Mouse (Mus musculus) midbrain, postnatal 0 days (tissue): ENCODE measurements at regions not wholly inside any gene's neighbourhood (a gene's known extent, or its start where the extent isn't known, plus 50 kb on each side); places are given as distances from the start of the nearest gene placed in this dataset.
A peak's percentile ranks its signal among the peaks of the same experiment; 100 is the strongest.

Experiments
- ATAC-seq: fragments of 200-750 bp; cut with Nextera tagmentation; 2 replicates; pipeline ENCODE4 v1.8.0; 2017; ENCODE audit warnings: moderate number of reproducible peaks, mild to moderate bottlenecking, moderate TSS enrichment, moderate library complexity; ENCODE audit not compliant: low FRiP score
- DNase-seq: peaks from one replicate; pipeline ENCODE4 v3.0.0-alpha.2; 2015; ENCODE audit warnings: low spot score
- H3K27ac ChIP-seq: fragments of 300-500 bp; sonication (generic); 2 replicates; pipeline ENCODE4 v1.5.1; 2014; ENCODE audit warnings: low read depth, mild to moderate bottlenecking, low read length, mixed read lengths
- H3K27me3 ChIP-seq: fragments of 300-500 bp; sonication (generic); 2 replicates; pipeline ENCODE4 v1.6.1; 2014; ENCODE audit warnings: low read length, control low read depth, mixed read lengths; ENCODE audit not compliant: insufficient read depth
- H3K36me3 ChIP-seq: fragments of 300-500 bp; sonication (generic); 2 replicates; pipeline ENCODE4 v1.6.1; 2014; ENCODE audit warnings: low read length, control low read depth, mixed read lengths; ENCODE audit not compliant: insufficient read depth
- H3K4me1 ChIP-seq: fragments of 300-500 bp; sonication (generic); 2 replicates; pipeline ENCODE4 v1.6.1; 2014; ENCODE audit warnings: mild to moderate bottlenecking, control low read depth, antibody characterized with exemption, low read length, mixed read lengths; ENCODE audit not compliant: insufficient read depth
- H3K4me2 ChIP-seq: fragments of 300-500 bp; sonication (generic); 2 replicates; pipeline ENCODE4 v1.6.1; 2014; ENCODE audit warnings: low read depth, mild to moderate bottlenecking, low read length, mixed read lengths; ENCODE audit not compliant: poor library complexity, severe bottlenecking
- H3K4me3 ChIP-seq: fragments of 300-500 bp; sonication (generic); 2 replicates; pipeline ENCODE4 v1.5.1; 2014; ENCODE audit warnings: low read depth, mild to moderate bottlenecking, low read length, moderate library complexity
- H3K9ac ChIP-seq: fragments of 300-500 bp; sonication (generic); replicated peaks from 2 replicates; pipeline ENCODE4 v1.6.1; 2014; ENCODE audit warnings: mild to moderate bottlenecking, low read length, moderate library complexity, mixed read lengths; ENCODE audit not compliant: poor library complexity, severe bottlenecking
- H3K9me3 ChIP-seq: fragments of 300-500 bp; sonication (generic); 2 replicates; pipeline ENCODE4 v1.6.1; 2016; ENCODE audit warnings: low read length, control low read depth
- CTCF ChIP-seq: IDR thresholded peaks from 2 replicates; pipeline ENCODE4 v1.5.1; 2016; ENCODE audit warnings: antibody characterized with exemption, mild to moderate bottlenecking
- WGBS: fragments of 180-500 bp; shearing (Covaris S2); extraction: QIAGEN DNeasy Blood & Tissue Kit; methylation state at CpG from one replicate; pipeline ENCODE4 v1.1.7; 2014; 5-methylcytosine and 5-hydroxymethylcytosine counted together

DNA sequence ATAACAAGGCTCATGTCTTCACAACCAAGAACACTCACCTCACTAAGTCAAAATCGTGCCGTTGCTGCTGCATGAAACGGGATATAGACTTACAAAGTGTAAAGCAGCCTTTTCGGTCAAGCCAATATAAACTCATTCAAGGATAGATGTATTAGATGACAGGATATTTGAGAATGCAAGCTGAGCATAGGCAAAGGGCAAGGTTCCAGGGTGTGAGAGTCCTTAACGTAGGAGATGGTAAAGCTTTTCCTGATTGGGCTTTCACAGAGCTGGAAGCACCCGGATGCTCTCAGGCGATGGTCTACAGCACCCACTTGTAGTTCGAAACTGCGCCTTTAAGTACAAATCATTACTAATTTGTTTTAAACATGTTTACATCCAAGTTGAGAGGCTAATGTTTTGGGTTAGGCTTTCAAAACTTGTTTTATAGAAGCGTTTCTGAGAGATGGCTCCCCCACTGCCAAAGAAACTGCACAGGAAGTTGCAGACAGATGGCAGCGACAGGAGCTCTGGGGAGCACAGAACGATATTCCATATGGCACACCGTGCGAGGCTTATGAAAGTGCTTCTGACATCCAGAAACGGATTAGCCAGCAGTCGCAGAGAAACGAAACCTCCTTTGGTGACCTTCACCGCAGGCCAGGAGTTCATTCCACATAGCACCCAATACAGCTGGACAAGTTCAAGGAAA is 54.1 kb upstream of the Rell1 start:
- H3K4me3 ChIP-seq, result no peak overlapping the region
- no peak for TF ChIP-seq CTCF
- no peak overlapping the region for H3K27ac ChIP-seq
- no peak for ATAC-seq
- no peaks in the 10 kb centered on the region for H3K4me1 ChIP-seq
- H3K27me3 ChIP-seq, result no peaks in the 10 kb centered on the region
- H3K4me2 ChIP-seq, result no peak overlapping the region
- DNase-seq, result peak; percentile 76
- no peak overlapping the region for H3K9ac ChIP-seq
- 78% methylated on average over 18 of the region's 18 CpGs for WGBS
- no peaks in the 10 kb centered on the region for H3K36me3 ChIP-seq
- H3K9me3 ChIP-seq, result no peaks in the 10 kb centered on the region

DNA sequence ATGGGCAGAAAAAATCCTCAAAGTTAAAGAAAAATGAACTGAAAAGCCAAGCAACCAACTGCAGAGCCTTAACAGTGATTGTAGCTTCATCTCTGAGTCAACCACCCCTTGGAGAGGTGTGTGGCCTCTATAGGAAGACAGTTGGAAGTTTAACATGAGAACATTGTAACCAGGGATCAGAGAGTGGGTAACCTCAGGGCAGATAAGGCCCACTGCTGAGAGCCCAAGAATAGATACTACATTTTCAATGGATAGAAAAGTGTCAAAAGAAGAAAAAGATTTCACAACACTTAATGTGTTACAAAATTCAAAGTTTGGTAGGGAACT is 54.6 kb upstream of the Rell1 start:
- Histone ChIP-seq H3K27ac (no peak overlapping the region), H3K9ac (no peak overlapping the region)
- no peak for ATAC-seq

DNA sequence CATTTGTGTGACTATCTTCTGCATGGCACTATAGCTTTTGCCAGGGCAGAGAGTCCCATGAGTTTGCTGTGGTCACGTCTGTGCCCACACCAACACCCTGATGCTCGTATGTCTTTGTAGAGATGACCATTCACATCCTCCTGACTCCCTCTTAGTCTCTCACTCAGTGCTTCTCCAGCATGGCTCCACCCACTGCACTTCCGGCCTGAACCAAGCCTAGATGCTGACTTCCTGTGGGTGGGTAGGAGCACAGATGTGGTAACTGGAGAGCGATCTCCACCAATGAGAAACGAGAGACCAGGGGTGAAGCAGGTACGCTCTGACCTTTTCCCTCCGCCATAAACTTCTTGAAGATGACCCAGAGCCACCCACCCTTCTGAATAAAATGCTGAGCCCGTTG is 55.7 kb upstream of the Rell1 start:
- H3K4me2 ChIP-seq, result no peak overlapping the region
- 92% methylated on average over 8 of the region's 8 CpGs for WGBS

More for the DNA sequence above, 54.6 kb upstream of the Rell1 start:
- no peak overlapping the region for H3K4me2 ChIP-seq
- no peaks in the 10 kb centered on the region for H3K27me3 ChIP-seq
- no peak for DNase-seq
- H3K4me1 ChIP-seq, result no peaks in the 10 kb centered on the region
- H3K4me3 ChIP-seq, result no peak overlapping the region
- no peaks in the 10 kb centered on the region for H3K36me3 ChIP-seq
- TF ChIP-seq CTCF, result no peak
- no peaks in the 10 kb centered on the region for H3K9me3 ChIP-seq

DNA sequence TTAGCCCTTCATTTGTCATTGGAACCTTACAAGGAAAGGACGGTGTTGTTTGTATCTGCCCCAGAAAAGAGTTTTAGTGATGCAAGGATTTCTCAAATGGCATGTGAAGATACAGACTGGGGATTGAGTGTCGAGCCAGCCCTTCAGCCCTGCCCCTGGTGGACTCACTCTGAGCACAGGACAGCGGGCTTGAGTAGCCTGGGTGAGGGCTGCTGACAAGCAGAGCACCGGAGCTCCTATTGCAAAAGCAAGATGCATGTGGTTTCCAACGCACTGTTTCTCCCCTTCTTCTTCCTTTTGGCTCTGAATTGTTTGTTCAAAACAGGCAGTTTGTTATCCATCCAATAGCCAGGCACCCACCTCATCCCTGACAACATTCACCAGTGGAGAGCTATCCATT is 59.0 kb upstream of the Rell1 start:
- ATAC-seq, result no peak

More for the DNA sequence above, 55.7 kb upstream of the Rell1 start:
- DNase-seq (no peak), ATAC-seq (no peak)
- no peak for TF ChIP-seq CTCF
- H3K27me3 ChIP-seq, result no peaks in the 10 kb centered on the region
- H3K4me1 ChIP-seq, result no peaks in the 10 kb centered on the region
- H3K4me3 ChIP-seq, result no peak overlapping the region
- no peak overlapping the region for H3K9ac ChIP-seq
- no peaks in the 10 kb centered on the region for H3K36me3 ChIP-seq
- H3K9me3 ChIP-seq, result no peaks in the 10 kb centered on the region
- H3K27ac ChIP-seq, result no peak overlapping the region

DNA sequence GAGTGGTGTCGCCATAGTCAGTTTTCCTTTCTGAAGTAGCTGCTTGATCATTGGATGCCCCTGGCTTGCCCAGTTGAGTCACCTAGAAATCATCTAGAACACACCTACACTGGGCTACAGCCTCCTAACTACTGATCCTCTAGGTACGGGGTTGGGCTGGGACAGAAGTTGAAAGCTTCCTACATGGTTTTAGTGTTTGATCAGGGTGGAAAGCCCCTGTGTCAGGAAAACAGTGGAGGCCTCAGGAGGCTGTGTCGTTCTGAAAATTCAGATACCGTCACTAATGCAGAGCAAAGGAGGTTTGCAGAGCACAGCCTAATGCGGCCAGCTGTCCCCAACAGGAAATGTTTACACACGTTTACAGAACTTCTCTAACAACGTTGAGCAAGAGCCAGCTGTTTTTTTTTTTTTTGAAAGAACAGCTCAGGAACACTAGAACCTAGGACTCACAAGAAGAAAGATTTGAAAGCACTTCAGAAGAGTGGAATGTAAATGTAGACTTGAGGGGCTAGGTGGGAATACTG is 61.0 kb upstream of the Rell1 start:
- no peak for ATAC-seq

More for the DNA sequence above, 59.0 kb upstream of the Rell1 start:
- no peak for DNase-seq
- no peak overlapping the region for H3K9ac ChIP-seq
- H3K4me2 ChIP-seq, result no peak overlapping the region
- no peaks in the 10 kb centered on the region for H3K4me1 ChIP-seq
- H3K27ac ChIP-seq, result no peak overlapping the region
- H3K4me3 ChIP-seq, result no peak overlapping the region
- no peak for TF ChIP-seq CTCF
- H3K27me3 ChIP-seq, result no peaks in the 10 kb centered on the region
- no peaks in the 10 kb centered on the region for H3K9me3 ChIP-seq
- WGBS, result 84% methylated on average over 5 of the region's 5 CpGs
- H3K36me3 ChIP-seq, result no peaks in the 10 kb centered on the region

DNA sequence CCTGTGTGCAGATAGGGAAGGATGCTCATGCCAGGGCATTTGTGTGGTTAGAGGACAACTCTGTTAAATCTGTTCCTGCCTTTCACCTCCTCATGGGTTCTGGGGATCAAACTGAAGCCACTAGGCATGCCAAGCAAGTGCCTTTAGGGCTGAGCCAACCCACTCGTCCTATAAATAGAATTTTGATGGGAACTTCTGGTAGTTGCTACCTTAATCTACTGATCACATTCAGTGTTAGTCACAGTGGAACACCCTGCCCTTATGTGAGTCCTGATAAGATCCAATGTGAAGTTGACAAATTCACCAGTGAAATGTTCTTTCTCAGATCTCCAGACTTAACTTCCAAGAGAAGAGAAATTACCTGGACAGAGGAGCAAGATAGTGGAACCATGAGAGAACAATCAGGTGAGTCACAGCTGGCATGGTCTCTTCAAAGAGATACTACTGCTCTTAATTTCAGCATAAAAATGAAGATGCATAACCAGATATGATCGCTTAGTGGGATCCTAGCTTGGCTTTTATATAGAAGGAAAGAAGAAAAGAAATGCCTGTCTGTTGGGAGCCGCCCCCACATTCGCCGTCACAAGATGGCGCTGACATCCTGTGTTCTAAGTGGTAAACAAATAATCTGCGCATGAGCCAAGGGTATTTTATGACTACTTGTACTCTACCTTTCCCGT is 61.7 kb upstream of the Rell1 start:
- ATAC-seq, result no peak
- no peak for DNase-seq
- 94% methylated on average over 6 of the region's 8 CpGs for WGBS

More for the DNA sequence above, 61.0 kb upstream of the Rell1 start:
- H3K9ac ChIP-seq, result no peak overlapping the region
- H3K27ac ChIP-seq, result no peak overlapping the region
- no peaks in the 10 kb centered on the region for H3K27me3 ChIP-seq
- H3K36me3 ChIP-seq, result no peaks in the 10 kb centered on the region
- no peaks in the 10 kb centered on the region for H3K9me3 ChIP-seq
- no peak for DNase-seq
- no peaks in the 10 kb centered on the region for H3K4me1 ChIP-seq
- 86% methylated on average over 7 of the region's 7 CpGs for WGBS
- H3K4me2 ChIP-seq, result no peak overlapping the region
- no peak overlapping the region for H3K4me3 ChIP-seq
- no peak for TF ChIP-seq CTCF

More for the DNA sequence above, 61.7 kb upstream of the Rell1 start:
- H3K4me3 ChIP-seq, result no peak overlapping the region
- H3K27ac ChIP-seq, result no peak overlapping the region
- no peak overlapping the region for H3K9ac ChIP-seq
- H3K27me3 ChIP-seq, result no peaks in the 10 kb centered on the region
- H3K4me2 ChIP-seq, result no peak overlapping the region
- no peaks in the 10 kb centered on the region for H3K4me1 ChIP-seq
- TF ChIP-seq CTCF, result no peak
- no peaks in the 10 kb centered on the region for H3K36me3 ChIP-seq
- H3K9me3 ChIP-seq, result no peaks in the 10 kb centered on the region
